Comparison of ENCODE assay signal across 10 mouse cellular contexts in genomic region chr8:87220581-87220980, GRCm38 (mm10).
DNase-seq lines count a peak whose midpoint lies in the region.
"Had no signal": no experiment of that assay in that cellular context is flagged by ENCODE, and none has a peak within 500 bp of the region (broad histone marks: within the 10 kb centered on the region; RNA-seq: fewer than 3 reads in every experiment).

No protein-coding gene starts in this region.

- DNase-seq in cerebellum, adult 11-12 months, result peak; percentile 65
- DNase-seq in cerebellum, postnatal 36 days, result no peak
- DNase-seq in cerebellum, adult 9-10 months, result peak; percentile 71
- DNase-seq in cerebellum, adult 11 months, result no peak
- DNase-seq in cerebellum, adult 9-11 months, result peak; percentile 69
- no peak for DNase-seq in lung, postnatal 14 days
- DNase-seq: adrenal gland, adult 2 months; adrenal gland, postnatal 10 days; adrenal gland, postnatal 25 days; embryo, embryonic 11 days had no signal

Comparison
In these comparisons a context has a peak if more than half of its experiments do, and no peak if none do; other contexts are left out.
1. DNase-seq: peak in cerebellum, adult 11-12 months (single experiment), cerebellum, adult 9-10 months (single experiment) and cerebellum, adult 9-11 months (single experiment); none in cerebellum, postnatal 36 days (0 of 2), cerebellum, adult 11 months (single experiment) and lung, postnatal 14 days (single experiment).